17 mouse cellular contexts compared by ENCODE assay signal in the genomic region with DNA sequence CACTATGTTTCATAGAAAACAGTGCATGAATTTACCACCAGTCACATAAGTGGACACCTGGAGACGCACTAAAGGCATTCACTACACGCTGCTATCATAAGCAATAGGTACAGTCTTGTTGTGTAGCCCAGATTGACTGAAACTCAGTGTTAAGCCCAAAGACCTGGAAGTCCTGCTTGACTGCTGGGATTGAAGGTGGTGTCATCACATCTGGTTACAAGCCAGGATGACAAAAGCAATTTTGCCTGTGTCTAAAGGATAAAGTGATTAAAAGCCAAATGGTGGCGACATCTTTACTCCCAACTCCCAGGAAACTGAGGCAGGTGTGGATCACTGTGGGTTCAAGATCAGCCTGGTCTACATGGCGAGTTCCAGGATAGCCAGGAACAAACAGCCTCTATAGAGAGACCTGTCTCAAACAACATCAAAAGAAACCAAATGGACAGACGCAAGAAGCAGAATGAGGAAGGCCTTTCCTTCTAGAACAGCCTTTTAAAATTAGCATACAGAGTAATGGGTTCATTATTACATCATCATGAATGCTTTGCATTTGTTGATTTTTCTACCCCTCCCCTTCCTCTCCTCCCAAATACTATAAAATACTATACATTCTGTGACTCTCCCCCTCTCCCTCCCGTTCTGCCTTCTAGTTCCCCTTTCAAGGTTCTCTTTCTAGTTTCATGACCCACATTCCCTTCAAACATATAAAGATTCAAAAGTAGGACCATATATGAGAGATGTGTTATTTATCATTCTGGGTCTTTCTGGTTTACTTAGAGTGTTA.
"Had no signal": no experiment of that assay in that cellular context is flagged by ENCODE, and none has a peak within 500 bp of the region (broad histone marks: within the 10 kb centered on the region; RNA-seq: fewer than 3 reads in every experiment).

No protein-coding gene starts in this region.

- H3K36me3 ChIP-seq: limb, embryonic 15.5 days; liver, embryonic 12.5 days; midbrain, embryonic 10.5 days had no signal

- ATAC-seq: liver, embryonic 12.5 days; midbrain, embryonic 16.5 days had no signal

- H3K27ac ChIP-seq: kidney, postnatal 0 days; limb, embryonic 15.5 days; liver, embryonic 12.5 days; midbrain, embryonic 10.5 days; stomach, postnatal 0 days had no signal

- H3K4me3 ChIP-seq: limb, embryonic 15.5 days; liver, embryonic 12.5 days; midbrain, embryonic 10.5 days had no signal

- DNase-seq: kidney, adult 11 months; kidney, adult 9 months; kidney, postnatal 36 days; layer of hippocampus, adult 9-11 months; layer of hippocampus, postnatal 36 days; lung, embryonic 14.5 days; lung, postnatal 10 days; right cerebral cortex, adult 18-20 months; right cerebral cortex, postnatal 25 days; thymus, adult 18-20 months; thymus, postnatal 25 days had no signal

- H3K4me1 ChIP-seq: limb, embryonic 15.5 days; liver, embryonic 12.5 days; midbrain, embryonic 10.5 days had no signal

- H3K27me3 ChIP-seq: limb, embryonic 15.5 days; liver, embryonic 12.5 days had no signal
